Mouse (Mus musculus): ENCODE results near the gene Rpsa. TPM values are rescaled to one million over a fixed set of nuclear protein-coding genes. Genes with fewer than 3 reads are reported as not detected.
"Not testable (repeated sequence)": the region's sequence is repeated elsewhere in the genome, so short reads cannot be mapped to it uniquely, and the experiment has no call there.

The Rpsa gene
- 4,483 and 5,767 TPM in 2 replicates for total RNA-seq (2017)

DNA sequence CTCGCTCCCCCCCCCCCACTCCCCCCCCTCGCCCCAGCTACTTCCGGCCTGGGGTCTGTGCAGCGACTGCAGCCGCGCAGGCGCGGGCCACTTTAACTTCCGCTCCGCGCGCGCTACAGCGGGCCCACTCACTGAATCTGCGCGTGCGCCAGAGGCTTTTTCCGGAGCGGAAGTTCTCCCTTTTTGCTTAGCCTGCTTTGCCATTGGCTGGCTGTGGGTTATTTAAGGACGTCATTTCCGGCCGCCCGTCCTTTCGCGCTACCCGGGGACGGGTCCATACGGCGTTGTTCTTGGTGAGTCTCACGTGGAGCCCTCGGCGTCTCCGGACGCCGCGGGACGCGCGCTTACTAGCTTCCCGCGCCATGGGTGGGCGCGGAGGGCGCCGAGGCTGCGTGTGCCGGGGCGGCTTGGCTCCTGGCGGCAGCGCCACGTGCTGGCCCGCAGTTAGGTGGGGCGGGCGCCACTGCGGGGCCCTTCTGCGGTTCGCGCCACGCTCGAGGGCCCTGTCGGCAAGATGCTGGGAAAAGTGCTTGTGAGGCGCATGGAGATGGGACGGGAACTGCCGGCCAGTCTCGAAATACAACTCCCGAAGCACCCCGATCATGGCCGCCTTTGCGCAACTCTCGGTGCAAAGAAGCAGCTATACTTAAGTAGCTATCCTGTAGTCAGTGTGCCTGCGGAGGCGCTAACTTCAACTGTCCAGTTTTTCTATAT, at the start of gene Rpsa:
Gene Rpsa (plus strand): TSS at position 152 of the 714 bp plus-strand sequence.
- peak; percentile 90 to 94 for ATAC-seq (replicated peaks in 1 of 2; ENCODE audit: insufficient read depth in 1 of 2, low FRiP score in 2 of 2, low TSS enrichment in 1 of 2, low read depth in 1 of 2, poor library complexity in 2 of 2, severe bottlenecking in 2 of 2)

DNA sequence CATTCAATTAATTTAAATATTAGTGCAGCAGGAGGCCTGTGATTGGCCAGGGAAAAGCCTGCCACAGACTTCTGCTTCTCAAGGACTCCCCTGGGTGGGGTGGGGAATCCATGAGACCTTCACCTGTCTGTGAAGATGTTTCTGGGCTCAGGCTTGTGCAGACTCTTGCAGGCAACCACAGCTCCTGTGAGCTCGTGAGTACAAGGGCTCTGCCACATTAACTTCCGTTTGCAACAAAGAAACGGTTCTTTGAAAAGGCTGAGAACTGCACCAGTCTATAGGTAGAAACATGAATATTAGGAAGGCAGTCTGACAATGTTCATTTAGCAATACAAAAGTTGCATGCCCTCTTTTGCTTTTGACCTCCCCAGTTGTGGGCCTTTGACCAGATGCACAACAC, 49.2 kb upstream of the Rpsa start:
- ATAC-seq (replicated peaks in 1 of 2; ENCODE audit: insufficient read depth in 1 of 2, low FRiP score in 2 of 2, low TSS enrichment in 1 of 2, low read depth in 1 of 2, poor library complexity in 2 of 2, severe bottlenecking in 2 of 2), result no peak

DNA sequence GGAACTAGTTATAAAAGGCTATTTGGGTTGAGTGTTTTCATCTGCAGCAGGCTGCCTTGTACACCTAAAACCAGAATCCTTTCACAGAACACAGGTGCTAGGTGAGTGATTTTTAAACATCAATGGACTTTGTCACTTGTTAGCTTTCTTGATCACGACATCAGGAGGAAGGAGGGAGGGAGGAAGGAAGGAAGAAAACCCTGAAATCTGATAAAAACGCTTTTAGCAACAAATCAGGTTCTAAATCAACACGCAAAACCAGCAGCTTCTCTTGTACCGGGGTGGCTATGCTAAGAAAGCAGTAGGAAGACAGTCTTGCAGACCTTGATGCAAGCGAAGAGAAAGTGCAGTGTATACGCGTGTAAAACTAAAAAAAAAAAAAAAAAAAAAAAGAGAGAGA, 47.6 kb upstream of the Rpsa start:
- no peak for ATAC-seq (replicated peaks in 1 of 2; ENCODE audit: insufficient read depth in 1 of 2, low FRiP score in 2 of 2, low TSS enrichment in 1 of 2, low read depth in 1 of 2, poor library complexity in 2 of 2, severe bottlenecking in 2 of 2)

DNA sequence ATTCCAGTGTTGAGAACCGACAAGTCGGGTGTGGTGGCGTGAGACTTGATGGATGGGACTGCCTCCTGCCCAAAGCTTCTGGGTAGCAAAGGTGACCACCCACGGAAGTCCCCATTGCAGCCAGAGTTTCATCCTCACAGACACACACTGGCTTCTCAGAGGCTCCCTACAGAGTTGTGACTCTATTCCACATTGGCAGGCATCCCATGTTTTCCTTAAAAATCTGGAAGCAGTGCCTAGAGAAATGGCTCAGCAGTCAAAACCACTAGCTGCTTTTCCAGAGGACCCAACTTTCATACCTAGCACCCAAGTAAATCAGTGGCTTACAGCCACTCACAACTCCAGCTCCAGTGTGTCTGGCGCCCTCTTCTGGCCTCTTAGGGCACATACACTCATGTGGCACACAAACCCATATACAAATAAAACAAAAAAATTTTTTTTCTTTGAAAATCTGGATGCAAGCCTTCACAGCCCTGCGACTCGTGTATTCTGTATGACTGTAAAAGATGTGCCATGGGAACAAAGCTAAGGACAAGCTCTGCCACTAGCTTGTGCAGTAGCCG, 46.9 kb upstream of the Rpsa start:
- ATAC-seq (replicated peaks in 1 of 2; ENCODE audit: insufficient read depth in 1 of 2, low FRiP score in 2 of 2, low TSS enrichment in 1 of 2, low read depth in 1 of 2, poor library complexity in 2 of 2, severe bottlenecking in 2 of 2), result no peak

DNA sequence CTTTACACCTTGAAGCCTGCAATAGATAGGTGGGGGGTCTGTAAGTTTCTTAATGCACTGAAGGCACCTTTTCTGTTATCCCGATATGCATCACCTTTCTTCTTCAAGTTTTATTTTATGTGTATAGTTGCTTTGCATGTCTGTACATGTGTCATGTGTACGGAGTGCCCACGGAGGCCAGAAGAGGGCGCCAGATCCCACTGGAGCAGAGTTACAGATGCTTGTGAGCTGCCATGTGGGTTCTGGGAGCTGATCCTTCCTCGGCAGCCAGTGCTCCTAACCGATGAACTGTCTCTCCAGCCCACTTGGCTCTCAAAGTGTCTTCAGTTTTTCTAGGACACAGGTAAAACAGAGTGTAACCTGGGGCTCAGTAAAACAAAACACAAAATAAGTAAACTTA, 46.2 kb upstream of the Rpsa start:
- no peak for ATAC-seq (replicated peaks in 1 of 2; ENCODE audit: insufficient read depth in 1 of 2, low FRiP score in 2 of 2, low TSS enrichment in 1 of 2, low read depth in 1 of 2, poor library complexity in 2 of 2, severe bottlenecking in 2 of 2)

DNA sequence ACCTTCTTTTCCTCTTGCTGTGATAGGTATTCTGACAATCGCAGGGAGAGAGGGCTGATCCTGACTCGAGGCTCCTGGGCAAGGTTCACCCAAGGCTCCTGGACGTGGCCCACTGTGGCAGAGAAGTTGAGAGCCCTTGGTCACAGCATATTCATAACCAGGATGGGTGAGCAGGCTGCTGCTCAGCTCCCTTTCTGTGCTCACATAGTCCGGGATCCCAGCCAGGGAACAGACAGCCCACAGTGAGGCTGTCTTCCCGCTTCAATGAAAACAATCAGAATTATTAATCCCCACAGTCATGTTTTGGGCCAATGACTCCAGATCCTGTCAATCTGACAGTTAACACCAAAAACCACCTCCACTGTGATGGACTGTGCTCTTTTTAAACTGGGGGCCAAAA, 45.5 kb upstream of the Rpsa start:
- ATAC-seq (replicated peaks in 1 of 2; ENCODE audit: insufficient read depth in 1 of 2, low FRiP score in 2 of 2, low TSS enrichment in 1 of 2, low read depth in 1 of 2, poor library complexity in 2 of 2, severe bottlenecking in 2 of 2), result no peak

DNA sequence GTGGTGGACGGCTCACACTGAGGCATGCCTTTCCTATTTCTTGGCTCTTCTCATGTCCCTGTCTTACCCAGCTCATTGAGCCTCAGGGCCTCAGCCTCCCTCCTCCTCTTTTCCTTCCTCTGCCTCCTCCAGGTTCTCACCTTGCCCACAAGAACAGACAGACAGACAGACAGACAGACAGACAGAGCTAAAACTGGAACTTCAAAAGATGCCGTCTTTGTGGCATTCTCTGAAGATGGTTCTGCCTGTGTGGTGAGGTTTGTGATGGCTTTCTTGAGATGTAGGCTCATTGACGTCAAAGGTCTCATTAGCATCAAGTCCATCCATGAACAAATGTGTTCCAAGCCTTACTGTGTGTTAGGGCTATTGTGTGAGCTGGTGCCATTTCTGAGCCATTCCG, 44.8 kb upstream of the Rpsa start:
- no peak for ATAC-seq (replicated peaks in 1 of 2; ENCODE audit: insufficient read depth in 1 of 2, low FRiP score in 2 of 2, low TSS enrichment in 1 of 2, low read depth in 1 of 2, poor library complexity in 2 of 2, severe bottlenecking in 2 of 2)

DNA sequence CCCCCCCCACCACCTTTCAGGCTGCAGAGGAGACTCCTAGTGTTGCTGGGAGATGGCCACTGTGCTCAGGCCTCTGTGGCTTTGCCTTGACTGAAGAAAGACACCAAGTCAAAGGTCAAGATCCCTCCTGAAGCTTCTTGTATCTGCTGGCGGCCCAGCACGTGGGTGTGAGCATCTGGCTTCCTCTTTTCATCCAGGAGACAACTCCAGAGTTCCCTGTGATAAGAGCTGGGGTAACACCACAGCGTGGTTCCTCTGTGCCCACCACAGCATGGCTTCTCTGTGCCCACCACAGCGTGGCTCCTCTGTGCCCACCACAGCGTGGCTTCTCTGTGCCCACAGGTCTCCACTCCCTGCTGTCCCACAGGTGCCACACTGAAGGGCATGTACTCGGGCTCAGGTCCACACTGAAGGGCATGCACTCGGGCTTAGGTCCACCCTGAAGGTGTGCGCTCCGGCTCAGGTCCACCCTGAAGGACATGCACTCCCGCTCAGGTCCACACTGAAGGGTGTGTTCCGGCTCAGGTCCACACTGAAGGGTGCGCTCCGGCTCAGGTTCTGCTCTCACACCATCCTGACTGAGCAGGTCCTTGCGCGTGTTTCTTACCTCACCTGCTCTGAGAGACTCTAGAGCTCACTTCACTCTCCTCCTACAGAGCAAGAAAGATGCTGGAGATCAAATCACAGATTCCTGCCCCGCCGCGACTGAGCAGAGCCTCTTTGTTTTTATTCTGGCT, 44.2 kb upstream of the Rpsa start:
- ATAC-seq (replicated peaks in 1 of 2; ENCODE audit: insufficient read depth in 1 of 2, low FRiP score in 2 of 2, low TSS enrichment in 1 of 2, low read depth in 1 of 2, poor library complexity in 2 of 2, severe bottlenecking in 2 of 2), result peak; percentile 27 to 48; a peak in 3 of 4 replicates

DNA sequence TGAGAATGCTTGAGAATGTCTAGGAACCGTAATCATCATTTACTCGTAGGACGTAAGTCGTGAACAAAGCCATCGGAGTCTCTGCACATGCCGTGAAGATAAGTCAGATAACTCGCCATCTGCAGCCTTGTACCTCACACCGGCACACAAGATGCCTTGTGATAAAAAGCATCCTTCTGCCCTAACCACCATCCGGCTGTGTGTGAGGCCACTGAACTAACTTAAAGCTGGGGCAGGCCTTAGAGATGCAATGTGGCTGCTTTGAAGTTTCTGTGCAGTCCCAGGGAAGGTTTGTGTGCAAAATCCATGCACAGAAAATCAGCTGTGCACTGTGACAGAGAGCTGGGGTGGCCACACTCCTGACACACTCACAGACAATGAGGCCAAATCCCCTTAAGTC, 43.1 kb upstream of the Rpsa start:
- no peak for ATAC-seq (replicated peaks in 1 of 2; ENCODE audit: insufficient read depth in 1 of 2, low FRiP score in 2 of 2, low TSS enrichment in 1 of 2, low read depth in 1 of 2, poor library complexity in 2 of 2, severe bottlenecking in 2 of 2)

DNA sequence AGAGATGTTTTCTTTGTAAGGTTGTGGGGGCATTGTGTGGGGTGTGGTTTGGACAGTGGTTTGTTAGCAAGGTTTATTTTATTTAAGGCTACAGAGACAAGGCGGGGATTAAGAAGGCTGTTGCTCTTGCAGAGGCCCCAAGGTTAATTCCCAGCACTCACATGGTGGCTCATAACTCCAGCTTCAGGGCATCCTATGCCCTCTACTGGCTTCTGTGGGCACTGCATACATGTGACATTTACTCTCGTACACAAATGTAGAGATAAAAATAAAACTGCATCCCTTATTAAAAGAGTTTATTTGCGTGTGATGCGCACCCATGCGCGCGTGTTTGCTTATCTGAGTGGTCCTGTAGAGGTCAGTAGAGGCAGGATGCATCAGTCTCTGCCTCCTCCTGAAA, 38.4 kb upstream of the Rpsa start:
- no peak for ATAC-seq (replicated peaks in 1 of 2; ENCODE audit: insufficient read depth in 1 of 2, low FRiP score in 2 of 2, low TSS enrichment in 1 of 2, low read depth in 1 of 2, poor library complexity in 2 of 2, severe bottlenecking in 2 of 2)

DNA sequence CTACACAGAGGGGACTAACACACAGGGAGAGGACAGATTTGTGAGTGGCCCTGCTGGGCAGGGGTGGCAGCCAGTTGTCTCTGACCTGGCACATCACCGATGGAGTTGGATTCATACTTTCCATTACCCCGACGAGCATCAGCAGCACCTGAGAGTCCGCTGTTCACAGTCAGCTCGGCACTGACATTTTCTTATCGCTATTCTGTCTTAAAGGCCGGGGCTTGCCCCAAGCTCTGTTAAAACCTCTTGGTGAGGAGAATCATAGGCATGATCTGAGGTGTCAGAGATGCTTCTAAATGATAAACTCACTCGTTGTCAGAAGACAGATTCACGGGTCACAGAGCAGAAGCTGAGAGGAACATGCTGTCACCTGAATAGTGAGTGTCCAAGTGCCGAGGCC, 36.4 kb upstream of the Rpsa start:
- ATAC-seq (replicated peaks in 1 of 2; ENCODE audit: insufficient read depth in 1 of 2, low FRiP score in 2 of 2, low TSS enrichment in 1 of 2, low read depth in 1 of 2, poor library complexity in 2 of 2, severe bottlenecking in 2 of 2), result no peak

DNA sequence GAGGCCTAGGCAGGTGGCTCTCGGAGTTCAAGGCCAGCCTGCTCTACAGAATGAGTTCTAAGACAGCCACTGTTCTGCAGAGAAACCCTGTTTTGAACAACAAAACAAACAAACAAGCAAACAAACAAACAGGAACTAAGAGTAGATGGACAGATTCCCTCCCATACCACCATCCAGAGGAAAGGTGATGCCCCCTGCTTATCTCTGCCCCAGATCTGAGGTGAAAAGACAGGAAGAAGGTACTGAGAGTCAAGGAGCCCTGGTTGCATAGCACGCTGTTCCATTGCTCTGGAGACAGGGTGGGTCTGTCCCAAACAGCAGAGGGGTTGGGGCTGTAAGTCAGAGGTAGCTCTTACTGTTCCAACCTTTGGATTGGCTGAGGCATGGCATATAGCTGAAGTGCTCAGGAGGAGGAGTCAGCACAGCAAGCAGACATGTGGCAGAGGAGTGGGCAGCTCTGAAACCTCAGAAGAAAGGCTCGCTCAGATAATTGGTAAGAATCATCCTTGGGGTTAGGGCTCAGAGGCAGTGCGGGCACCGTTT, 35.7 kb upstream of the Rpsa start, which contains the start of gene Ccr8:
Gene Ccr8 (plus strand): TSS at position 419 of the 543 bp plus-strand sequence.
- no peak for ATAC-seq (replicated peaks in 1 of 2; ENCODE audit: insufficient read depth in 1 of 2, low FRiP score in 2 of 2, low TSS enrichment in 1 of 2, low read depth in 1 of 2, poor library complexity in 2 of 2, severe bottlenecking in 2 of 2)

DNA sequence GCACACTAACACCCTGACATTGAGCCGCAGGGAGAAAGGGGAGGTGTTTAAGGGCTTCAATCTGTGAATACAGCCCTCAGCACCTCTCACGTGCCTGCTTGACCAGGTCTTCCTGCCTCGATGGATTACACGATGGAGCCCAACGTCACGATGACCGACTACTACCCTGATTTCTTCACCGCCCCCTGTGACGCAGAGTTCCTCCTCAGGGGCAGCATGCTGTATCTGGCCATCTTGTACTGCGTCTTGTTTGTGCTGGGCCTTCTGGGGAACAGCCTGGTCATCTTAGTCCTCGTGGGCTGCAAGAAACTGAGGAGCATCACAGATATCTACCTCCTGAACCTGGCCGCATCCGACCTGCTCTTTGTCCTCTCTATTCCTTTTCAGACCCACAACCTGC, 33.8 kb upstream of the Rpsa start:
- no peak for ATAC-seq (replicated peaks in 1 of 2; ENCODE audit: insufficient read depth in 1 of 2, low FRiP score in 2 of 2, low TSS enrichment in 1 of 2, low read depth in 1 of 2, poor library complexity in 2 of 2, severe bottlenecking in 2 of 2)

DNA sequence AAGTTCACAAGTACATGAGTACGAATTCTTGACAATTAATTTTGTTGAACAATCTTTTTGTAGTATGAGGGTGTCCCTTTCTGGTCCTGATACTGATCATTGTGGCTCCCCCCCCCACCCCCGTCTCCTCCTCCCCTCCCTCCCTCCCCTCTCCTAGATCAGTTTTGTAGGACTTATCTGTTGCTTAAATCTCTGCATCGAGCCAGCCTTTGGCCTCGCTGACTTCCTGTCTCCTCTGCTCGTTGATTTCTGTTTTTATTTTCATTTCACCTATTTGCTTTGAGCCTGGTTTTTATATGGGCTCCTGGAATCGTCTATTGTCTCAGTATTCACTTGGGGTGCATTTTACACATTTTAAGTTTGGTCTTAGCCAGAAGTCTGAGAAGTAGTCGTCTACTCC, 31.6 kb upstream of the Rpsa start:
- no peak for ATAC-seq (replicated peaks in 1 of 2; ENCODE audit: insufficient read depth in 1 of 2, low FRiP score in 2 of 2, low TSS enrichment in 1 of 2, low read depth in 1 of 2, poor library complexity in 2 of 2, severe bottlenecking in 2 of 2)

DNA sequence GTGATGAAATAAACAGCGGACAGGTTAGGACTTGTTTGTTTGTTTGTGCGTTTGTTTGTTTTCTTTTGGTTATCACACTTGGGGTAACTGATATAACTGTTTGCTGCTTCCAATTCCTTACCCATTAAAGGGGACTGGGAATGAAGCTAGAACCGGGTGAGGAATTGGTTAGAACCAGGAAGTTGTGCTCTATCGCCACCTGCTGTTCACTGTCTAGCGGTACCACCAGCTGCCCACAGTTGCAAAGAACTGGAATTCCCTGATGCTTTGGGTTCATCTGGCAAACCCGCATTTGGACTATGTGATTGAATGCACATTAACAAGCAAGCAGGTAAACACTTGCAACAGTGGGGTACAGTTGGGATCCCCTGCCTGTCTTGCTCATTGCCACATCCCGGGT, 28.8 kb upstream of the Rpsa start:
- peak; percentile 82 to 93 for ATAC-seq (replicated peaks in 1 of 2; ENCODE audit: insufficient read depth in 1 of 2, low FRiP score in 2 of 2, low TSS enrichment in 1 of 2, low read depth in 1 of 2, poor library complexity in 2 of 2, severe bottlenecking in 2 of 2)

DNA sequence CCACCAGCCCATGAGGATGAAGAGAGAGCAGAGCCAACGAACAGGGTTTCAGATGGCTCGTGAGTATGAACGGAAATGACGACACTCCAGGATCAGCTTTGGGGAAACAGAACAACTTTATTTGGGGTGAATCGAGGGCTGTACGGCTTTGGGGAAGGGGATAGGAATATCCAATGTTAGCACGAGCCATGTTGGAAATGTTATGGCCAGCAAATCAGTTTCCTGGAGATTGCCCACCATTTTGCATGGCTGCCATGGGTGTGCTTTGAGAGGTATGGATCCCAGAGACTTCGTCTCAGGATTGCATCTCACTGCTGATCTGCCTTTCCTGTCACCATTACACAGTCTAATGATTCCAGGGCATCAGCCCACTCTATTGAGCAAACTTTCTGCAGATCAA, 28.2 kb upstream of the Rpsa start:
- ATAC-seq (replicated peaks in 1 of 2; ENCODE audit: insufficient read depth in 1 of 2, low FRiP score in 2 of 2, low TSS enrichment in 1 of 2, low read depth in 1 of 2, poor library complexity in 2 of 2, severe bottlenecking in 2 of 2), result no peak

DNA sequence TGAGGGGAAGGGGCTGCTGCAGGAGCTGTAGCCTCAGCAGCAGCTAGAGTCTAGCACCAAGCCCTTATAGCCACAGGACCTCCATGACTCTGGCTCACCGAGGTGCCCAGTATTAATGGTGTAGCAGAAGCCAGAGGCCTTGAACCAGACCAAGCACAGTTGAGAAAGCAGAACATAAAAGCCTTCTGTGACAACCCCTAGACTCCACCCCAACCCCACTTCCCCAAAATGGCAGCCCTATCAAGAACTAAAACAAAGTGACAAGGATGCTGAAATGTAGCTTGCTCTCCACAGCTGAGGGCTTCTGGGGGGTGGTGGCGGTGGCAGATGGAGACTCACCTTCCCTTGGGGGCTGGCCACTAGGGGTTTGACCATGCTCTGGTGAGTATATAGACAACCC, 26.3 kb upstream of the Rpsa start:
- ATAC-seq (replicated peaks in 1 of 2; ENCODE audit: insufficient read depth in 1 of 2, low FRiP score in 2 of 2, low TSS enrichment in 1 of 2, low read depth in 1 of 2, poor library complexity in 2 of 2, severe bottlenecking in 2 of 2), result no peak

DNA sequence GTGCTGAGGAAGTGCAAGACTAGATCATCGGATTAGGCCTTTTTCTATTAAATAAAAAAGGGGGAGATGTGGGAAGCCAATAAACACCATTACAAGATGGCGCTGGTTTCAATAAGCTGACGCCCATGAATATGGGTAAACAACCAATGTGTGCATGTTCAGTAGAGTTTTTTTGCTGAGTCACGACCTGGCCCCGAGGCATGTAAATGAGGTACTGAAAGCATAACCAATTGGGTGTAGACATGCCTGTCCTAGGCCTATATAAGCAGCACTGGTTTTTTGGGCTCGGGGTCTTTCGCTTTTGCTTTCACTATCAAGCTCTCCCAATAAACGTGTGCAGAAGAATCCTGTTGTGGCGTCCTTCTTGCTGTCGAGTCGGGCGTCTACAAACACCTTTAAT, 18.5 kb upstream of the Rpsa start:
- ATAC-seq (replicated peaks in 1 of 2; ENCODE audit: insufficient read depth in 1 of 2, low FRiP score in 2 of 2, low TSS enrichment in 1 of 2, low read depth in 1 of 2, poor library complexity in 2 of 2, severe bottlenecking in 2 of 2), result not testable (repeated sequence)
